Mouse (Mus musculus) heart, embryonic 13.5 days (tissue): ENCODE results near the gene Cul4a. TPM values are rescaled to one million over a fixed set of nuclear protein-coding genes. Genes with fewer than 3 reads are reported as not detected.
"Not testable (repeated sequence)": the region's sequence is repeated elsewhere in the genome, so short reads cannot be mapped to it uniquely, and the experiment has no call there.

ENCODE experiments used
- ATAC-seq: fragments of 200-750 bp; cut with Nextera tagmentation; 2 replicates; pipeline ENCODE4 v1.8.0; 2017; ENCODE audit warnings: moderate TSS enrichment; ENCODE audit not compliant: insufficient number of reproducible peaks, low FRiP score, low TSS enrichment; ENCODE audit errors: extremely low read depth
- H3K27ac ChIP-seq: fragments of 300-500 bp; sonication (generic); replicated peaks from 2 replicates; pipeline ENCODE4 v1.5.1; 2015; ENCODE audit warnings: moderate library complexity, mild to moderate bottlenecking, inconsistent platforms
- H3K27me3 ChIP-seq: fragments of 300-500 bp; sonication (generic); replicated peaks from 2 replicates; pipeline ENCODE4 v1.6.1; 2015; ENCODE audit warnings: mild to moderate bottlenecking, inconsistent platforms
- H3K36me3 ChIP-seq: fragments of 300-500 bp; sonication (generic); 2 replicates; pipeline ENCODE4 v1.6.1; 2015; ENCODE audit warnings: mild to moderate bottlenecking, inconsistent platforms
- H3K4me1 ChIP-seq: fragments of 300-500 bp; sonication (generic); 2 replicates; pipeline ENCODE4 v1.6.1; 2015; ENCODE audit warnings: inconsistent platforms
- H3K4me2 ChIP-seq: fragments of 300-500 bp; sonication (generic); 2 replicates; pipeline ENCODE4 v1.6.1; 2015; ENCODE audit warnings: inconsistent platforms, mild to moderate bottlenecking, moderate library complexity
- H3K4me3 ChIP-seq: fragments of 300-500 bp; sonication (generic); 2 replicates; pipeline ENCODE4 v1.5.1; 2015; ENCODE audit warnings: moderate library complexity, mild to moderate bottlenecking, inconsistent platforms
- H3K9ac ChIP-seq: fragments of 300-500 bp; sonication (generic); 2 replicates; pipeline ENCODE4 v1.6.1; 2015; ENCODE audit warnings: inconsistent platforms, mild to moderate bottlenecking, moderate library complexity
- H3K9me3 ChIP-seq: fragments of 300-500 bp; sonication (generic); 2 replicates; pipeline ENCODE4 v1.6.1; 2016; ENCODE audit warnings: inconsistent platforms
- WGBS: fragments of 180-500 bp; shearing (Covaris S2); methylation state at CpG from one replicate; pipeline ENCODE4 v1.1.7; 2015; ENCODE audit warnings: mixed read lengths; 5-methylcytosine and 5-hydroxymethylcytosine counted together
- polyA plus RNA-seq: library from polyadenylated mRNA; unstranded; fragments of >200 nt; fragmentation: Nextera tagmentation; extraction: Ambion mirVana; gene quantifications from 2 replicates; pipeline ENCODE4 v1.2.1, GENCODE M21; 2015

The Cul4a gene
- polyA plus RNA-seq, 1 experiment from 2014 or later = 99.5 TPM

- WGBS = 57% methylated on average over 13 of the region's 13 CpGs
- H3K27ac ChIP-seq = peak overlapping the region; percentile 46
- H3K9me3 ChIP-seq = no peaks in the 10 kb centered on the region
- ATAC-seq = no peak
- H3K9ac ChIP-seq = peak overlapping the region; percentile 0; the same call in 1 of the 2 replicates
- no peaks in the 10 kb centered on the region for H3K27me3 ChIP-seq
- peaks cover 72% of the 10 kb centered on the region for H3K4me1 ChIP-seq
- 0 out of 2 replicates have a peak overlapping the region, but pooled peaks have one; percentile 0 for H3K4me3 ChIP-seq
- H3K36me3 ChIP-seq = peaks cover 15% of the 10 kb centered on the region
- peak overlapping the region; percentile 91 for H3K4me2 ChIP-seq
These were observed 2.7 kb downstream of the Cul4a start for GRCm38 (mm10) chr8:13107990-13108638.

- Histone ChIP-seq H3K4me2 (peak overlapping the region; percentile 91), H3K36me3 (peaks cover 21% of the 10 kb centered on the region), H3K27me3 (no peaks in the 10 kb centered on the region), H3K9me3 (no peaks in the 10 kb centered on the region), H3K4me3 (0 out of 2 replicates have a peak overlapping the region, but pooled peaks have one; percentile 0), H3K27ac (peak overlapping the region; percentile 46), H3K9ac (peak overlapping the region; percentile 33; the same call in 1 of the 2 replicates), H3K4me1 (peaks cover 66% of the 10 kb centered on the region)
- 71% methylated on average over 8 of the region's 8 CpGs for WGBS
- ATAC-seq = no peak
These were observed 3.5 kb downstream of the Cul4a start for GRCm38 (mm10) chr8:13108967-13109366.

- Histone ChIP-seq H3K36me3 (peaks cover 26% of the 10 kb centered on the region), H3K9ac (no peak overlapping the region), H3K9me3 (no peaks in the 10 kb centered on the region), H3K27ac (no peak overlapping the region; the same call in 1 of the 2 replicates), H3K4me1 (peaks cover 62% of the 10 kb centered on the region), H3K4me2 (no peak overlapping the region), H3K4me3 (no peak overlapping the region), H3K27me3 (no peaks in the 10 kb centered on the region)
- no peak for ATAC-seq
- WGBS = 49% methylated on average over 1 of the region's 1 CpGs
These were observed 4.1 kb downstream of the Cul4a start for GRCm38 (mm10) chr8:13109416-13109960.

GRCm38 (mm10) chr8:13111917-13112316 lies 6.5 kb downstream of the Cul4a start:
- ATAC-seq = no peak
- 62% methylated on average over 11 of the region's 11 CpGs for WGBS
- H3K27ac ChIP-seq = no peak overlapping the region
- H3K4me3 ChIP-seq = no peak overlapping the region
- H3K27me3 ChIP-seq = no peaks in the 10 kb centered on the region
- peaks cover 41% of the 10 kb centered on the region for H3K36me3 ChIP-seq
- no peaks in the 10 kb centered on the region for H3K9me3 ChIP-seq
- no peak overlapping the region for H3K4me2 ChIP-seq
- H3K4me1 ChIP-seq = peaks cover 56% of the 10 kb centered on the region
- H3K9ac ChIP-seq = no peak overlapping the region

- H3K27me3 ChIP-seq = no peaks in the 10 kb centered on the region
- no peak overlapping the region for H3K4me3 ChIP-seq
- no peak overlapping the region for H3K9ac ChIP-seq
- peaks cover 39% of the 10 kb centered on the region for H3K36me3 ChIP-seq
- peaks cover 42% of the 10 kb centered on the region for H3K4me1 ChIP-seq
- no peaks in the 10 kb centered on the region for H3K9me3 ChIP-seq
- H3K4me2 ChIP-seq = no peak overlapping the region
- ATAC-seq = no peak
- no peak overlapping the region for H3K27ac ChIP-seq
- 85% methylated on average over 4 of the region's 4 CpGs for WGBS
These were observed 7.8 kb downstream of the Cul4a start for GRCm38 (mm10) chr8:13113232-13113631.

- no peak for ATAC-seq
- no peaks in the 10 kb centered on the region for H3K27me3 ChIP-seq
- H3K4me2 ChIP-seq = no peak overlapping the region
- no peak overlapping the region for H3K27ac ChIP-seq
- H3K4me1 ChIP-seq = peaks cover 28% of the 10 kb centered on the region
- WGBS = 89% methylated on average over 2 of the region's 2 CpGs
- H3K9ac ChIP-seq = no peak overlapping the region
- no peaks in the 10 kb centered on the region for H3K9me3 ChIP-seq
- H3K4me3 ChIP-seq = no peak overlapping the region
- H3K36me3 ChIP-seq = peaks cover 65% of the 10 kb centered on the region
These were observed 11.7 kb downstream of the Cul4a start for GRCm38 (mm10) chr8:13117096-13117495.

GRCm38 (mm10) chr8:13118516-13118915 lies 13.1 kb downstream of the Cul4a start:
- H3K27me3 ChIP-seq = no peaks in the 10 kb centered on the region
- H3K4me3 ChIP-seq = no peak overlapping the region
- no peak for ATAC-seq
- 71% methylated on average over 3 of the region's 3 CpGs for WGBS
- H3K36me3 ChIP-seq = peaks cover 74% of the 10 kb centered on the region
- H3K4me2 ChIP-seq = no peak overlapping the region
- H3K4me1 ChIP-seq = peaks cover 35% of the 10 kb centered on the region
- no peaks in the 10 kb centered on the region for H3K9me3 ChIP-seq
- no peak overlapping the region for H3K27ac ChIP-seq
- H3K9ac ChIP-seq = no peak overlapping the region

GRCm38 (mm10) chr8:13120882-13121665 lies 15.7 kb downstream of the Cul4a start:
- Histone ChIP-seq H3K9ac (no peak overlapping the region), H3K4me3 (no peak overlapping the region), H3K36me3 (peaks cover 76% of the 10 kb centered on the region), H3K27me3 (no peaks in the 10 kb centered on the region), H3K4me2 (no peak overlapping the region), H3K9me3 (no peaks in the 10 kb centered on the region), H3K4me1 (peaks cover 35% of the 10 kb centered on the region), H3K27ac (peak overlapping the region; percentile 81)
- WGBS = 51% methylated on average over 7 of the region's 7 CpGs
- peak; percentile 42; the same call in 1 of the 2 replicates for ATAC-seq

GRCm38 (mm10) chr8:13122887-13123421 lies 17.5 kb downstream of the Cul4a start:
- Histone ChIP-seq H3K9me3 (no peaks in the 10 kb centered on the region), H3K4me2 (no peak overlapping the region), H3K36me3 (peaks cover 90% of the 10 kb centered on the region), H3K27ac (peak overlapping the region; percentile 81; the same call in 1 of the 2 replicates), H3K4me3 (no peak overlapping the region), H3K4me1 (peaks cover 35% of the 10 kb centered on the region), H3K27me3 (no peaks in the 10 kb centered on the region), H3K9ac (peak overlapping the region; percentile 37; the same call in 1 of the 2 replicates)
- ATAC-seq = no peak
- 63% methylated on average over 7 of the region's 7 CpGs for WGBS

GRCm38 (mm10) chr8:13124897-13125296 lies 19.5 kb downstream of the Cul4a start:
- Histone ChIP-seq H3K27ac (no peak overlapping the region), H3K9me3 (no peaks in the 10 kb centered on the region), H3K36me3 (peaks cover 90% of the 10 kb centered on the region), H3K4me1 (peaks cover 35% of the 10 kb centered on the region), H3K4me2 (no peak overlapping the region), H3K27me3 (no peaks in the 10 kb centered on the region), H3K9ac (no peak overlapping the region), H3K4me3 (no peak overlapping the region)
- no peak for ATAC-seq
- 86% methylated on average over 8 of the region's 8 CpGs for WGBS

GRCm38 (mm10) chr8:13132220-13132619 lies 26.8 kb downstream of the Cul4a start:
- peaks cover 99% of the 10 kb centered on the region for H3K36me3 ChIP-seq
- H3K9ac ChIP-seq, H3K27ac ChIP-seq, ATAC-seq, H3K9me3 ChIP-seq, H3K27me3 ChIP-seq, H3K4me3 ChIP-seq, H3K4me1 ChIP-seq, H3K4me2 ChIP-seq: not testable (repeated sequence)
- 61% methylated on average over 9 of the region's 9 CpGs for WGBS
